Mouse (Mus musculus) hindlimb bud, embryonic 11.5 days (tissue): ENCODE measurements around the gene H2-Aa.
A peak's percentile ranks its signal among the peaks of the same experiment; 100 is the strongest.
"Not testable (repeated sequence)": the region's sequence is repeated elsewhere in the genome, so short reads cannot be mapped to it uniquely, and the experiment has no call there.

ENCODE experiments used
- DNase-seq: peaks from one replicate; pipeline ENCODE4 v3.0.0-alpha.2; 2012; ENCODE audit warnings: low read depth, low spot score; ENCODE audit errors: extremely low spot score

H2-Aa gene

DNA sequence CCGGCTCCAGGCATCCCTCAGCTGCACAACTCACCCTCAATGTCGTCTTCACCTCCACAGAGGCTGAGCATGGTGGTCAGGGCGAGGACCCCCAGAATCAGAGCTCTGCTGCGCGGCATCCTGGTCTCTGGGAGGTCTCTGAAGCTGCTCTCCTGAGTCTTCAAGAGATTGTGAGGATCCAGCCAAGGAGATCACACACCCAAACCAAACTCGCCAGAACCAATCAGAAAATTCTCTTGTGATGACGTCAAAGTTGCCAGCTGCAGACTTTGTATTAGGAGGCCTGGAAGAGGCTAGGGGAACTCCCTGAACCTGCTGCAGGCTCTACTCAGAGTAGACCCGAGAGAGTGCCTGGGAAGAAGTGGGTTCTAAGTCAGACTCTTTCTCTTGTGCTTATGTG lies at the start of gene H2-Aa:
TSS of gene H2-Aa (minus strand) at position 176 of the 400 bp plus-strand sequence.
- DNase-seq, result peak; percentile 56

- no peak for DNase-seq
These were observed 43.6 kb upstream of the H2-Aa start for GRCm38 (mm10) chr17:34331200-34331599.

GRCm38 (mm10) chr17:34329807-34330206 lies 42.2 kb upstream of the H2-Aa start:
- no peak for DNase-seq

DNA sequence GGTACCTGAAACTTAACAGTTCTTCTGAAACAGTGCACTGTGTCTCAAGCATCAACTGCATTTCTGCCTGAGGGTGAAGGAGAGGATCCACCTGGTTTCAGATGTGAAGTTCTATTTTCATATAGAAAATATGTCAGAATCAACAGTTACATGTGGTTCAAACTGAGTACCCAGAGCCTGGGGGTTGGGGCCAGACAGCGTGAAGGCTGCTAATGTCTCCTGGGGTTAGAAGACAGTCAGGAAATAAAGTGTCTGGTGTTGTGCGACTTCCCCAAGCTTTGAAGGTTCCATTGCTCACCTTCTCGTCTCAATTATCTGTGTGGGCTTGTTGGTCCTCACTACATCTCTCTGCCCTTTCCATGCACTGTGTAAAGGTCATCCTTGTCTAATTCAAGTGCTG lies 38.8 kb upstream of the H2-Aa start:
- no peak for DNase-seq

DNA sequence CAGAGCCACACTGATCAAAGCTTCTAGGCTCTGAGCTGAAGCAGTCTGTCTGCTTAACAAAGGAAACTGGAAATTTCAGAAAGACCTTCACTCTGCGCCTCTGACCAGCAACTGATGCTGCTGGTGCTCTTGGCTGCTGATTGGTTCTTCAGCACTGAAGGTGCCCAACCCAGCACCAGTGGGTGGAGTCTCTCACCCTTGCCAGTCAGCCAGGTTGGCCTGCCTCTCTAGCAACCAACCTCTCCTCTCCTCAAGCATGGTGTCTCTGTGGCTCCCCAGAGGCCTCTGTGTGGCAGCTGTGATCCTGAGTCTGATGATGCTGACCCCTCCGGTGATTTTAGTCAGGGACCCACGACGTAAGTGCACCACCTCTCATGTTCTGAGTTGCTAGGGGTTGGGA lies 37.8 kb upstream of the H2-Aa start, which contains the start of gene H2-Eb2:
TSS of gene H2-Eb2 (plus strand) at position 230 of the 400 bp plus-strand sequence.
- no peak for DNase-seq

- no peak for DNase-seq
These were observed 29.7 kb upstream of the H2-Aa start for GRCm38 (mm10) chr17:34317275-34317674.

DNA sequence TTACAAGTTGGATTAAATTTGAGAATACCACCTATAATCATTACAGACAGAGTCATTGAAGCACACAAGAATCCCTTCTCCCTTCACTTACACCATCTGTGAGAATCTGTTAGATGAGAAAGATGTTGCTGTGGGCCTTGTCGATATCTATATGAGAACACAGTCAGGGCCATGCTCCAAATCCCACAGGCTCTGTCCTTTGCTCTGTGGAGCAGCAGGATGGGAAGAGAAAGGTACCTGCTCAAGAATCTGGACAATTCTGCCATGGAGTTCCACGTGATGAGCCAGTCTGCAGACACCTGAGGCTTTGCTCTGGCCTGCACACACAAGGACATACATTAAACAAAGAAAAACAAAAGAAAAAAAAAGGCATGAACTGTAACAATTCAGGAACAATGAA lies 29.1 kb upstream of the H2-Aa start:
- no peak for DNase-seq

DNA sequence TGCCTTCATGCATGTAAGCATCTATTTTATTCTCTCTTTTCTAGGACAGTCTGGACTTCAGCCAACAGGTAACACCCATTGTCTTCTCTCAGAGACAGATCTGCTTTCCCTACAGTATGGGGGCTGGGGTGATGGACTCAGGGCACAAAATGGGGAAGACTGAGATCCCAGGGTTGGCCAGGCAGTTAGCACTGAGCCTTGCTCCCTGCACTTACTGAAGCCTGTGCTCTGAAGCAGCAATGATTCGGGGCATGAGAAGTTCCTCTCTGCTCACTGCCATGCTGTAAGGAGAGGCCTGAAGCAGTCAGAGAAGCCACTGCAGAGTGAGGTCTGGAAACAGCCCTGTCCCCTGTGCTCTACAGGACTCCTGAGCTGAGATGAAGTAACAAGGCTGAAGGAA lies 27.9 kb upstream of the H2-Aa start:
- no peak for DNase-seq

GRCm38 (mm10) chr17:34314286-34314685 lies 26.7 kb upstream of the H2-Aa start:
- DNase-seq, result no peak

- DNase-seq, result peak; percentile 26
These were observed 25.8 kb upstream of the H2-Aa start for GRCm38 (mm10) chr17:34313393-34313792.

DNA sequence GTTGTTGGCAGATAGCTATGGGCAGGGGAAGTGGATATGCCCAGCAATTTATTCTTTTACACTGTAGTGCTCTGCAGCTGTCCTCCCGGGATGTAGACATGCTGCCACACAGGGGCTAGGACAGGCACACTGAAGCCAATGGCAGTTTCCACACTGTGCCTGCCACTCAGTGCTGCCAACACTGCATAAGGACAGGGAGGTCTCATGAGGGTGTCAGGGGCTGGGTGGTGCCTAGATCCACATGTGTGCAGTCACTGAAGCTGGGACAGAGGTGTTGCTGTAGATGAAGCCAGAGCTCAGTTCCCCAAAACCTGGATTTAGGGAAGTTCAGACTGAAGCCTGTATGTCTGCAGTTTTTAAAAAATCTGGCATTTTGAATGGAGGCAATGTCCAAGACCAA lies 24.6 kb upstream of the H2-Aa start:
- DNase-seq, result no peak

- not testable (repeated sequence) for DNase-seq
These were observed 22.9 kb upstream of the H2-Aa start for GRCm38 (mm10) chr17:34310526-34310925.

DNA sequence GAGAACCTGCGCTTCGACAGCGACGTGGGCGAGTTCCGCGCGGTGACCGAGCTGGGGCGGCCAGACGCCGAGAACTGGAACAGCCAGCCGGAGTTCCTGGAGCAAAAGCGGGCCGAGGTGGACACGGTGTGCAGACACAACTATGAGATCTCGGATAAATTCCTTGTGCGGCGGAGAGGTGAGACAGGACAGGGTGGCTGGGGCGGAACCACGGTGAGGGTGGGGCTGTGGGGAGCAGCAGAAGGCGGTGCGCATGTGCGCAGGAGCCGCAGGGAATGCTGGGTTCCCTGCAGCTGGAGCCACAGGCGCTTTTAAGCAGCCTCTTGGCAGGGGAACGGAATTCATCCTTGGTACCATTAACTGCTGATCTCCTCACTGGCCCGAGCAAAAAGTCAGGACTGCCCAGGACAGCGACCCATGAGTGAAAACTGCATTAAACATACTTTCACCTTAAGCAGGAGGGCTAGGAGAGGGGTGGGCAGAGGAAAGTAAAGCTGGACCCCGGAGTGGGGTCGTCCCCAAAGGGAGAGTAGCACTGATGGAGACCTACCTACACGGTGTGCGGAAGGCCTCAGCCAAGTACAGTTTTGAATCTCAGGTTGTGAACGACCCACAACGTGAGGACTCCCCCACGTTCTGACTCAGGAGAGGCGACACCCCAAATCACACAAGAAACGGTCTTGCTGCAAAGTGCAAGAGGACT lies 22.2 kb upstream of the H2-Aa start:
- DNase-seq, result no peak

GRCm38 (mm10) chr17:34309225-34309624 lies 21.6 kb upstream of the H2-Aa start:
- no peak for DNase-seq

DNA sequence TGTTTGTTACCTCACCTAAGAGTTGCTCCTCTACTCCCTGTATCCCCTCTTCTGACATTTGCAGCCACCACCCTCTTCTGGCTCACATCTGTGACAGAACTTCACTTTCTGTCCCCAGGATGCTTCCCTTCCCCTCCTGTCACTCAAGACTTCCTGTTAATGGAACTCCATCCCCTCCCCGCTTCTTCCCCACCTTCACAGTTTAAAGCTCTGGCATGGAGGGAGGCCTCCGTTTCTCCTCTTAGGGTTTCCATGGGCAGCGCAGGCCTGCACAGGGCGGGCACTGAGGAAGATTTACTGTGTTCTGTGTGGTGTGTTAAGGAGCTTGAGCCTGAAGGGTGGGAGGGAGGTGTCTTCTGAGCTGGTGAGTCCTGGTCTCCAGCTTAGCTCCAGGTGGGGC lies 20.5 kb upstream of the H2-Aa start:
- no peak for DNase-seq

DNA sequence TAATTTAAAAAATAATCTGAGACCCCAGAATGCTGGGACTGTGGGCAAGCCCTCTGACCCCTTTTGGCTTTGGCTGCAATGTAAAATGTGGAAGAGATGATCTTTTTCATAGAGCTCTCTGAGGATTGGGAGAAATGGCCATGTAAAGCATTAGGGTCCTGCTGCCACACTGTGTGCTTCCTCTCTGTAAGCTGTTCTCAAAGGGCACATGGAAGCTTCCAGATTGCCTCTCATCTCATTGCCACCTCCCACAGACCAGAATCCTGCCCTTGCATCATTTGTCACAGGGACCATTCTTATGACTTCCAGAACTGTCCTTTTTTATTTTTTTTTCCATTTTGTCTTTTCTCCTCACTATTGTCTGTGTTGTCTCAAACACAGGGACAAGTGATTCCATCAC lies 19.6 kb upstream of the H2-Aa start:
- no peak for DNase-seq

- DNase-seq, result no peak
These were observed 18.8 kb upstream of the H2-Aa start for GRCm38 (mm10) chr17:34306407-34306806.

DNA sequence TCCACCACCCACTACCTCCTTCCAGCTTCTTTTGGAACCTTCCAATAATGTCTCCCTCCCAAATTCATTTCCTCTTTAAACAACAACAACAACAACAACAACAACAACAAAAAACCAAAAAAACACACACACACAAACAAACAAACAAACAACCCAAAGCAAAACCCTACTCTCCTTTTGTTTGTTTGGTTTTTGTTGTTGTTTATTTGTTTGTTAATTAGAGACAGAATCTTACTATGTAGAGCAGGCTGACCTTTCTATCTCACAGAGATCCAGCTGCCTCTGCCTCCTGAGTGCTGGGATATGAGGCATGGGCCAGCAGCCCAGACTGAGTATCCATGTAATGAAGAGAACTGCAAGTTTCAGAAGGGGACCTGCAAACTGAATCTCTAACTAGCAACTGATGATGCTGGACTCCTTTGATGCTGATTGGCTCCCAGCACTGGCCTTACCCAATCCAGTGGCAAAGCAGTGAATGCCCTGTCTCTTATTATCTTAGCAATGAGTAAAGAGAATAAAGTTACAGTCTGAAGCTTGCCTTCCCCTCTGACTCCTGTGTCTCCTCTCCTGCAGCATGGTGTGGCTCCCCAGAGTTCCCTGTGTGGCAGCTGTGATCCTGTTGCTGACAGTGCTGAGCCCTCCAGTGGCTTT lies 17.9 kb upstream of the H2-Aa start, which contains the start of gene H2-Eb1:
TSS of gene H2-Eb1 (plus strand) at position 488 of the 651 bp plus-strand sequence.
- peak; percentile 78 for DNase-seq

DNA sequence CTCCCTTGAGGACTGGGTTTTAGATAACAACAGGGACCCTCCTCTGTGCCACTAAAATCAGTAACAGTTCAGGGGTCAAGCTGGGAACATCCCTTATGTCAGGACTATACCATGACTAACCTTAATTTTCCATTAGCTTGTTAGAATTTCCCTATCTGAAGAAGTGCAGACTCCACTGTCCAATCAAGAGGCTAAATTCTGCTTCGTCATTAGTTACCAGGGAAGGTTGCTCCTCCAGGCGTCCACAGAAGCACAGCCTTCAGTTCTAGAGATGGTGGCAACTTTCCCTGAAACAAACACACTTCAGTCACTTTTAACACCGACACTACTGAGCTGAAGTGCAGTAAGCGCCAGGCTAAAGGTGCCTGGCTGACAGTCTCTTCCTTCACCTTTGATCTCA lies 17.1 kb upstream of the H2-Aa start:
- peak; percentile 58 for DNase-seq

DNA sequence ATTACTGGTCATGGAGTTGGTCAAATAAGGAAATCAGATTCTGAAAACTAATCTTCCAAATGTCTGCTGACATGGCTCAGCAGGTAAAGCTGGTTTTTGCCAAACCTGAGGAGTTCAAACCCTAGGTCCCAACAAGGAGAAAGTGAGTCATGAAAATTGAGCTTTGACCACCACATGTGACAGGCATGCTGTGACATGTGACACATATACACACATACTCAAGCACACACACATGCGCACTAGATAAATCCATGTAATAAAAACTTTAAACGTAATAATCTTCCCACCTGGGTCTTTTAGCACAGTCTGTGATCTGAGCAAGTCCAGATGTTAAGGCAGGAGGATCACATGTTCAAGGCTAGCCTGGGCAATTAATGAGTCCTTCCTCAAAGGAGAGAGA lies 16.2 kb upstream of the H2-Aa start:
- DNase-seq, result no peak

DNA sequence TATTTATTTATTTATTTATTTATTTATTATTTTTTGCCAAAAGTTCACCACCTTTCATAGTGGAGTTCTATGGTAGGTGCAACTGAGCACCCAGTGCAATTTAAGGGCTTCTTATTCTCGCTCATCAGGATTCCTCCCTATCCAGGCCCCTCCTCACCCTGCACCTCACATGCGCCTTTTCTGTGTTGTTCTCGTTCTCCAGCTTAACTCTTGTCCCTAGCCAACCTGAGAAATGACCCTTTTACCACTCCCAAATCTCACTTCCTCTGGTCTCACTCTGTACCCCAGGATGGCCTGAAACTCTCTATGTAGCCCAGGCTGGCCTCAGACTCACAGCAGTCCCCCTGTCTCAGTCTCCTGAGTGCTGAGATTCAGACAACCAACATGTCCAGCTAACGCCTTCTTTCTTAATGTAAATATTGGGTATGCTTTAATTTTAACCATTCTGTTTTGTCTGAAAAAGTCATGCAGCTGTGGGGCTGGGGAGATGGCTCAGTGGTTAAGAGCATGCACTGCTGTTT lies 14.1 kb upstream of the H2-Aa start:
- DNase-seq, result no peak
